Mouse (Mus musculus) CH12.LX (cell line): ENCODE data around the gene Gm20388. TPM values are rescaled to one million over a fixed set of nuclear protein-coding genes. Genes with fewer than 3 reads are reported as not detected.

Experiments
- DNase-seq: peaks from one replicate; pipeline ENCODE4 v3.0.0-alpha.2; 2013; ENCODE audit errors: extremely low read depth
- H3K27ac ChIP-seq: 2 replicates; pipeline ENCODE4 v1.5.1; 2012; ENCODE audit warnings: low read depth, mild to moderate bottlenecking, control low read depth, moderate library complexity; ENCODE audit not compliant: insufficient read depth
- H3K27me3 ChIP-seq: replicated peaks from 2 replicates; pipeline ENCODE3; 2012; ENCODE audit warnings: inconsistent platforms
- H3K36me3 ChIP-seq, 2 experiments: replicated peaks in 1 of 2; 2 replicates each; pipeline versions ENCODE3 to v1.6.1; 2012; ENCODE audit warnings: inconsistent platforms in 1 of 2, low read length in 1 of 2, mild to moderate bottlenecking in 1 of 2, mixed read lengths in 1 of 2, moderate library complexity in 1 of 2; ENCODE audit not compliant: control insufficient read depth in 1 of 2, insufficient read depth in 1 of 2
- H3K4me1 ChIP-seq, 2 experiments: 2 replicates each; pipeline ENCODE4 v1.6.1; 2012; ENCODE audit warnings: inconsistent platforms in 1 of 2, moderate library complexity in 1 of 2; ENCODE audit not compliant: insufficient read depth in 2 of 2, control insufficient read depth in 1 of 2
- H3K4me2 ChIP-seq: 2 replicates; pipeline ENCODE4 v1.6.1; 2012; ENCODE audit warnings: low read depth, mild to moderate bottlenecking, control low read depth; ENCODE audit not compliant: poor library complexity, insufficient read depth, severe bottlenecking
- H3K4me3 ChIP-seq, 3 experiments: fragments of 150-350 bp in 1 of 3; sonication (generic) in 1 of 3; replicated peaks in 1 of 3; 2 replicates each; pipeline versions ENCODE3 to v1.5.1; 2011 to 2012; ENCODE audit warnings: low read depth in 2 of 3, low read length in 2 of 3, mild to moderate bottlenecking in 2 of 3, moderate library complexity in 2 of 3, control low read depth in 1 of 3, improper control_type of control experiment in 1 of 3, inconsistent platforms in 1 of 3, mixed read lengths in 1 of 3; ENCODE audit not compliant: poor library complexity in 1 of 3
- H3K79me2 ChIP-seq: replicated peaks from 2 replicates; pipeline ENCODE4 v1.6.1; 2012; ENCODE audit warnings: mild to moderate bottlenecking, moderate library complexity; ENCODE audit not compliant: control insufficient read depth, poor library complexity, insufficient read depth, severe bottlenecking; ENCODE audit errors: extremely low read depth
- H3K9ac ChIP-seq: 2 replicates; pipeline ENCODE4 v1.6.1; 2012; ENCODE audit warnings: low read depth, mild to moderate bottlenecking, control low read depth, moderate library complexity; ENCODE audit not compliant: insufficient read depth
- H3K9me3 ChIP-seq: replicated peaks from 2 replicates; pipeline ENCODE3; 2012; ENCODE audit warnings: low read length, inconsistent platforms, mixed read lengths
- CHD2 ChIP-seq: IDR thresholded peaks from 2 replicates; pipeline ENCODE4 v1.6.1; 2011; ENCODE audit warnings: low read length, improper control_type of control experiment
- CTCF ChIP-seq, 2 experiments: IDR thresholded peaks in 1 of 2; conservative IDR thresholded peaks in 1 of 2; 2 replicates each; pipeline ENCODE4 v1.5.1; 2011 to 2012; ENCODE audit warnings: low read depth in 2 of 2, low read length in 2 of 2, improper control_type of control experiment in 1 of 2, inconsistent platforms in 1 of 2, mild to moderate bottlenecking in 1 of 2, moderate library complexity in 1 of 2
- ELF1 ChIP-seq: IDR thresholded peaks from 2 replicates; pipeline ENCODE4 v1.6.1; 2014; ENCODE audit warnings: low read depth, mild to moderate bottlenecking, inconsistent platforms, low read length, improper control_type of control experiment
- ETS1 ChIP-seq: conservative IDR thresholded peaks from 2 replicates; pipeline ENCODE4 v1.6.1; 2012; ENCODE audit warnings: low read depth, mild to moderate bottlenecking, inconsistent platforms, low read length, improper control_type of control experiment, moderate library complexity
- IRF4 ChIP-seq: IDR thresholded peaks from 2 replicates; pipeline ENCODE4 v1.6.1; 2014; ENCODE audit warnings: low read depth, mild to moderate bottlenecking, inconsistent platforms, low read length, improper control_type of control experiment
- JUN ChIP-seq: IDR thresholded peaks from 2 replicates; pipeline ENCODE4 v1.6.1; 2011; ENCODE audit warnings: low read depth, mild to moderate bottlenecking, low read length, improper control_type of control experiment, moderate library complexity; ENCODE audit not compliant: insufficient read depth
- KAT2A ChIP-seq: IDR thresholded peaks from 2 replicates; pipeline ENCODE4 v1.6.1; 2012; ENCODE audit warnings: low read length, improper control_type of control experiment, inconsistent platforms; ENCODE audit not compliant: insufficient replicate concordance
- MAFK ChIP-seq: IDR thresholded peaks from 2 replicates; pipeline ENCODE4 v1.6.1; 2011; ENCODE audit warnings: low read length, improper control_type of control experiment; ENCODE audit not compliant: insufficient replicate concordance
- MAX ChIP-seq: IDR thresholded peaks from 2 replicates; pipeline ENCODE4 v1.6.1; 2011; ENCODE audit warnings: low read length, improper control_type of control experiment
- MAZ ChIP-seq: IDR thresholded peaks from 2 replicates; pipeline ENCODE4 v1.6.1; 2012; ENCODE audit warnings: low read depth, mild to moderate bottlenecking, inconsistent platforms, low read length, improper control_type of control experiment, moderate library complexity
- MXI1 ChIP-seq: IDR thresholded peaks from 2 replicates; pipeline ENCODE4 v1.6.1; 2011; ENCODE audit warnings: mild to moderate bottlenecking, low read depth, low read length, improper control_type of control experiment
- MYC ChIP-seq: IDR thresholded peaks from 2 replicates; pipeline ENCODE4 v1.6.1; 2011; ENCODE audit warnings: low read depth, mild to moderate bottlenecking, improper control_type of control experiment, low read length
- NELFE ChIP-seq: IDR thresholded peaks from 2 replicates; pipeline ENCODE4 v1.6.1; 2011; ENCODE audit warnings: low read depth, low read length, improper control_type of control experiment
- NRF1 ChIP-seq: IDR thresholded peaks from 2 replicates; pipeline ENCODE4 v1.6.1; 2014; ENCODE audit warnings: low read depth, mild to moderate bottlenecking, inconsistent platforms, low read length, improper control_type of control experiment, moderate library complexity
- PAX5 ChIP-seq: IDR thresholded peaks from 2 replicates; pipeline ENCODE4 v1.6.1; 2012; ENCODE audit warnings: low read length, inconsistent platforms, mixed read lengths
- POLR2A ChIP-seq: IDR thresholded peaks from 2 replicates; pipeline ENCODE4 v1.6.1; 2011; ENCODE audit warnings: low read depth, mild to moderate bottlenecking, improper control_type of control experiment, low read length
- POLR2AphosphoS2 ChIP-seq: IDR thresholded peaks from 2 replicates; pipeline ENCODE4 v1.6.1; 2011; ENCODE audit warnings: low read depth, low read length, improper control_type of control experiment
- RAD21 ChIP-seq: IDR thresholded peaks from 2 replicates; pipeline ENCODE4 v1.6.1; 2011; ENCODE audit warnings: low read depth, mild to moderate bottlenecking, low read length, improper control_type of control experiment, moderate library complexity
- RCOR1 ChIP-seq: conservative IDR thresholded peaks from 2 replicates; pipeline ENCODE4 v1.6.1; 2012; ENCODE audit warnings: low read depth, mild to moderate bottlenecking, inconsistent platforms, low read length, improper control_type of control experiment
- SIN3A ChIP-seq: IDR thresholded peaks from 2 replicates; pipeline ENCODE4 v1.6.1; 2012; ENCODE audit warnings: low read length, improper control_type of control experiment, inconsistent platforms
- TBP ChIP-seq: conservative IDR thresholded peaks from 2 replicates; pipeline ENCODE4 v1.6.1; 2011; ENCODE audit warnings: low read depth, low read length, improper control_type of control experiment
- UBTF ChIP-seq: IDR thresholded peaks from 2 replicates; pipeline ENCODE4 v1.6.1; 2012; ENCODE audit warnings: low read depth, mild to moderate bottlenecking, inconsistent platforms, low read length, improper control_type of control experiment, moderate library complexity
- USF1 ChIP-seq: IDR thresholded peaks from 2 replicates; pipeline ENCODE4 v1.6.1; 2014; ENCODE audit warnings: low read depth, mild to moderate bottlenecking, inconsistent platforms, low read length, improper control_type of control experiment
- USF2 ChIP-seq: conservative IDR thresholded peaks from 2 replicates; pipeline ENCODE4 v1.6.1; 2011; ENCODE audit warnings: low read depth, low read length, improper control_type of control experiment
- ZC3H11A ChIP-seq: IDR thresholded peaks from 2 replicates; pipeline ENCODE4 v1.6.1; 2012; ENCODE audit warnings: low read depth, mild to moderate bottlenecking, inconsistent platforms, low read length, improper control_type of control experiment
- ZKSCAN1 ChIP-seq: IDR thresholded peaks from 2 replicates; pipeline ENCODE4 v1.6.1; 2012; ENCODE audit warnings: low read depth, inconsistent platforms, low read length, improper control_type of control experiment, borderline replicate concordance
- ZMIZ1 ChIP-seq: IDR thresholded peaks from 2 replicates; pipeline ENCODE4 v1.6.1; 2012; ENCODE audit warnings: low read depth, mild to moderate bottlenecking, inconsistent platforms, low read length, improper control_type of control experiment
- dilution Hi-C: fragments of 300-500 bp; cut with MboI; formaldehyde crosslinking; loops from 2 replicates; pipeline ENCODE4 v1.14.3; 2020; ENCODE audit warnings: low sequenced_read_pairs; ENCODE audit not compliant: extremely low pct_unique_long_range_greater_than_20kb, extremely low pct_ligation_motif_present
- in situ Hi-C: fragments of 300-500 bp; cut with MboI; formaldehyde crosslinking; loops from 3 replicates; pipeline ENCODE4 v1.14.3; 2019; ENCODE audit warnings: low sequenced_read_pairs, low pct_ligation_motif_present, low pct_unique_long_range_greater_than_20kb, mixed read lengths
- polyA plus RNA-seq: library from polyadenylated mRNA; unstranded; fragments of >175 nt; gene quantifications from 2 replicates; pipeline ENCODE4 v1.2.1, GENCODE M21; 2012; ENCODE audit warnings: low read depth; ENCODE audit not compliant: insufficient read length
- total RNA-seq, 2 experiments: library from RNA; depleted of rRNA; stranded (reverse); fragments of 300-350 nt in 1 of 2; fragments of >200 nt in 1 of 2; gene quantifications; 2 replicates each; pipeline ENCODE4 v1.2.3; 2012 to 2014

Gm20388 gene
- total and polyA plus RNA-seq, 3 experiments = 14.8 to 26.3 (median 22.2) TPM

- TF ChIP-seq SIN3A (no peak), JUN (no peak), MAFK (no peak), KAT2A (no peak), POLR2A (no peak), RCOR1 (no peak), CTCF (conservative IDR thresholded peaks at IDR 0.05 in 1 of 2, IDR thresholded peaks at IDR 0.05 in 1 of 2; ENCODE audit: low read depth in 2 of 2, low read length in 2 of 2) (no peak), PAX5 (no peak), IRF4 (no peak), MAX (no peak), POLR2AphosphoS2 (no peak), USF2 (no peak), ZMIZ1 (no peak), ETS1 (no peak), USF1 (no peak), NELFE (no peak), UBTF (no peak)
- peaks cover under 1 to 80% of the 10 kb centered on the region in 2 experiments for H3K36me3 ChIP-seq
- no peak overlapping the region for H3K4me3 ChIP-seq
- in situ Hi-C loops = no loop called here
- H3K9me3 ChIP-seq = no peaks in the 10 kb centered on the region
- dilution Hi-C loops = no loop called here
- no peak overlapping the region for H3K4me2 ChIP-seq
- no peak overlapping the region for H3K27ac ChIP-seq
- H3K4me1 ChIP-seq = peaks cover 3 to 16% of the 10 kb centered on the region in 2 experiments; a peak in 3 of 4 replicates
- peaks cover 21% of the 10 kb centered on the region for H3K79me2 ChIP-seq
- no peak for DNase-seq
- H3K27me3 ChIP-seq = no peaks in the 10 kb centered on the region
- no peak overlapping the region for H3K9ac ChIP-seq
Measured at GRCm38 (mm10) chr8:121570801-121571200, 1660.2 kb downstream of the Gm20388 start.

GRCm38 (mm10) chr8:121572121-121572520, 1661.5 kb downstream of the Gm20388 start:
- H3K4me3 ChIP-seq = no peak overlapping the region
- H3K27ac ChIP-seq = no peak overlapping the region
- no peak overlapping the region for H3K9ac ChIP-seq
- in situ Hi-C loops = no loop called here
- peaks cover 5 to 29% of the 10 kb centered on the region in 2 experiments; a peak in 3 of 4 replicates for H3K4me1 ChIP-seq
- H3K36me3 ChIP-seq = peaks cover 0 to 74% of the 10 kb centered on the region in 2 experiments
- no peak overlapping the region for H3K4me2 ChIP-seq
- H3K79me2 ChIP-seq = peaks cover 33% of the 10 kb centered on the region
- no peak for DNase-seq
- no peaks in the 10 kb centered on the region for H3K9me3 ChIP-seq
- no peaks in the 10 kb centered on the region for H3K27me3 ChIP-seq
- TF ChIP-seq NRF1 = no peak
- no peak for TF ChIP-seq RAD21
- no peak for TF ChIP-seq ELF1
- no peak for TF ChIP-seq NELFE
- no peak for TF ChIP-seq IRF4
- TF ChIP-seq TBP = no peak
- no peak for TF ChIP-seq MXI1
- TF ChIP-seq CHD2 = no peak
- TF ChIP-seq KAT2A = no peak
- TF ChIP-seq MYC = no peak
- no peak for TF ChIP-seq MAX
- TF ChIP-seq POLR2A = no peak
- no peak for TF ChIP-seq MAZ
- TF ChIP-seq ZKSCAN1 = no peak
- no peak for TF ChIP-seq PAX5
- TF ChIP-seq ZC3H11A = no peak
- dilution Hi-C loops = no loop called here
